ENCODE assay signal across 9 mouse cellular contexts in genomic region chr12:8502546-8502945, GRCm38 (mm10). TPM values are rescaled to one million over a fixed set of nuclear protein-coding genes. Genes with fewer than 3 reads are reported as not detected.
DNase-seq lines count a peak whose midpoint lies in the region; ATAC-seq and TF ChIP-seq lines count a peak whose summit lies in the region.
"Had no signal": no experiment of that assay in that cellular context is flagged by ENCODE, and none has a peak within 500 bp of the region (broad histone marks: within the 10 kb centered on the region; RNA-seq: fewer than 3 reads in every experiment).

No protein-coding gene starts in this region.

- no peak overlapping the region for H3K9ac ChIP-seq in neural tube, embryonic 15.5 days (replicated peaks)
- H3K9ac ChIP-seq in lung, postnatal 0 days (replicated peaks; ENCODE audit: low read depth): no peak overlapping the region
- H3K9ac ChIP-seq: stomach, embryonic 15.5 days had no signal

- H3K4me3 ChIP-seq in neural tube, embryonic 15.5 days (replicated peaks): no peak overlapping the region
- no peak overlapping the region for H3K4me3 ChIP-seq in lung, postnatal 0 days (ENCODE audit: low read depth, low read length)
- H3K4me3 ChIP-seq: stomach, embryonic 15.5 days had no signal

- 12% methylated on average over 6 of the region's 6 CpGs for WGBS in neural tube, embryonic 15.5 days
- 12% methylated on average over 6 of the region's 6 CpGs for WGBS in lung, postnatal 0 days

- no peak for ATAC-seq in neural tube, embryonic 15.5 days (ENCODE audit: low FRiP score)
- ATAC-seq in lung, postnatal 0 days: no peak

- H3K36me3 ChIP-seq in neural tube, embryonic 15.5 days: no peaks in the 10 kb centered on the region
- H3K36me3 ChIP-seq in lung, postnatal 0 days (ENCODE audit: insufficient read depth, low read length): no peaks in the 10 kb centered on the region
- H3K36me3 ChIP-seq: stomach, embryonic 15.5 days had no signal

- peak; percentile 61 for TF ChIP-seq EP300 in lung, postnatal 0 days (IDR thresholded peaks at IDR 0.05)

- DNase-seq in adrenal gland, adult (ENCODE audit: inconsistent age in 2 of 2, low spot score in 1 of 2): peak; percentile 51 to 91
- no peak for DNase-seq in adrenal gland, postnatal 4 days (ENCODE audit: low spot score in 2 of 2)
- peak; percentile 37 for DNase-seq in neural tube, embryonic 10.5 days (ENCODE audit: extremely low spot score, low spot score)
- peak; percentile 63 for DNase-seq in c-Kit-positive CD71-positive TER-119-negative erythroid progenitor cells, embryonic 14.5 days (ENCODE audit: low read depth)
- DNase-seq in heart, adult 9 months (ENCODE audit: low spot score in 2 of 2): peak; percentile 51 to 64
- DNase-seq in lung, postnatal 0 days (ENCODE audit: low spot score): peak; percentile 86
- no peak for DNase-seq in yolk sac, embryonic 10.5 days (ENCODE audit: low spot score)

- H3K9me3 ChIP-seq in neural tube, embryonic 15.5 days (replicated peaks): no peaks in the 10 kb centered on the region
- H3K9me3 ChIP-seq in lung, postnatal 0 days (ENCODE audit: low read length): no peaks in the 10 kb centered on the region
- H3K9me3 ChIP-seq: stomach, embryonic 15.5 days had no signal

- no peak overlapping the region for H3K27ac ChIP-seq in neural tube, embryonic 15.5 days (replicated peaks)
- no peak overlapping the region for H3K27ac ChIP-seq in lung, postnatal 0 days (ENCODE audit: low read length)
- H3K27ac ChIP-seq: stomach, embryonic 15.5 days had no signal

- H3K4me1 ChIP-seq in neural tube, embryonic 15.5 days: peaks cover 17% of the 10 kb centered on the region
- peaks cover 8% of the 10 kb centered on the region; the same call in 1 of the 2 replicates for H3K4me1 ChIP-seq in lung, postnatal 0 days (ENCODE audit: insufficient read depth, low read depth, low read length)

- H3K4me2 ChIP-seq in neural tube, embryonic 15.5 days: no peak overlapping the region
- H3K4me2 ChIP-seq in lung, postnatal 0 days (replicated peaks; ENCODE audit: low read depth, low read length): no peak overlapping the region
- H3K4me2 ChIP-seq: stomach, embryonic 15.5 days had no signal

- no peaks in the 10 kb centered on the region for H3K27me3 ChIP-seq in neural tube, embryonic 15.5 days (replicated peaks)
- H3K27me3 ChIP-seq in lung, postnatal 0 days (replicated peaks; ENCODE audit: insufficient read depth, low read length): no peaks in the 10 kb centered on the region
- H3K27me3 ChIP-seq: stomach, embryonic 15.5 days had no signal

- peak; percentile 68 for TF ChIP-seq CTCF in lung, postnatal 0 days (IDR thresholded peaks at IDR 0.05)

RNA-seq across cellular contexts. Expression of gene Rhob, which starts 2.7 kb away (rescaled TPM):
- total RNA-seq in adrenal gland, postnatal 4 days (2021): 100 to 1,000 TPM; 176 to 206 TPM
- 77.0 and 91.1 TPM in 2 replicates for polyA plus RNA-seq in neural tube, embryonic 15.5 days (2015; fragmentation: Nextera tagmentation; extraction: Ambion mirVana)
- polyA plus RNA-seq in lung, postnatal 0 days (2015; fragmentation: Nextera tagmentation; extraction: Ambion mirVana): 77.6 and 77.9 TPM in 2 replicates

Comparison
In these comparisons a context has a peak if more than half of its experiments do, and no peak if none do; other contexts are left out.
1. DNase-seq: peak in adrenal gland, adult (2 of 2), neural tube, embryonic 10.5 days (single experiment), c-Kit-positive CD71-positive TER-119-negative erythroid progenitor cells, embryonic 14.5 days (single experiment), heart, adult 9 months (2 of 2) and lung, postnatal 0 days (single experiment); none in adrenal gland, postnatal 4 days (0 of 2) and yolk sac, embryonic 10.5 days (single experiment).